Mouse (Mus musculus) left cerebral cortex, adult 11 months (tissue): ENCODE data around the gene Cln6.
A peak's percentile ranks its signal among the peaks of the same experiment; 100 is the strongest.
"Not testable (repeated sequence)": the region's sequence is repeated elsewhere in the genome, so short reads cannot be mapped to it uniquely, and the experiment has no call there.

Experiments used
- DNase-seq: peaks from one replicate; pipeline ENCODE4 v3.0.0; 2022; ENCODE audit warnings: low spot score

Cln6 gene

GRCm38 (mm10) chr9:62838506-62839171 is at the start of gene Cln6:
Gene Cln6 (plus strand): TSS chr9:62838785.
- DNase-seq = peak; percentile 48

- DNase-seq = no peak
These were observed 48.7 kb upstream of the Cln6 start for GRCm38 (mm10) chr9:62789856-62790255.

- not testable (repeated sequence) for DNase-seq
These were observed 39.4 kb upstream of the Cln6 start for GRCm38 (mm10) chr9:62799218-62799617.

- no peak for DNase-seq
These were observed 28.5 kb upstream of the Cln6 start for GRCm38 (mm10) chr9:62810095-62810494.

GRCm38 (mm10) chr9:62810543-62811515 is 27.8 kb upstream of the Cln6 start:
- no peak for DNase-seq

- peak; percentile 82 for DNase-seq
These were observed 27.0 kb upstream of the Cln6 start, which contains the start of gene Fem1b for GRCm38 (mm10) chr9:62811516-62812121. Gene Fem1b (minus strand): TSS chr9:62811934.

GRCm38 (mm10) chr9:62812216-62813049 is 26.2 kb upstream of the Cln6 start:
- no peak for DNase-seq

- no peak for DNase-seq
These were observed 23.8 kb upstream of the Cln6 start for GRCm38 (mm10) chr9:62814751-62815150.

GRCm38 (mm10) chr9:62816323-62817098 is 22.1 kb upstream of the Cln6 start:
- DNase-seq = no peak

- no peak for DNase-seq
These were observed 21.4 kb upstream of the Cln6 start for GRCm38 (mm10) chr9:62817099-62817571.

- no peak for DNase-seq
These were observed 20.6 kb upstream of the Cln6 start for GRCm38 (mm10) chr9:62817828-62818614.

- DNase-seq = no peak
These were observed 19.1 kb upstream of the Cln6 start for GRCm38 (mm10) chr9:62819494-62819893.

- not testable (repeated sequence) for DNase-seq
These were observed 18.7 kb upstream of the Cln6 start for GRCm38 (mm10) chr9:62819910-62820309.

- DNase-seq = no peak
These were observed 17.8 kb upstream of the Cln6 start for GRCm38 (mm10) chr9:62820829-62821228.

GRCm38 (mm10) chr9:62821811-62822210 is 16.8 kb upstream of the Cln6 start:
- DNase-seq = no peak

- no peak for DNase-seq
These were observed 12.7 kb upstream of the Cln6 start for GRCm38 (mm10) chr9:62825791-62826393.

GRCm38 (mm10) chr9:62826456-62826855 is 12.1 kb upstream of the Cln6 start:
- DNase-seq = no peak

- DNase-seq = no peak
These were observed 10.5 kb upstream of the Cln6 start for GRCm38 (mm10) chr9:62827939-62828652.

GRCm38 (mm10) chr9:62828662-62829086 is 9.9 kb upstream of the Cln6 start:
- DNase-seq = peak; percentile 88
